Mouse (Mus musculus): ENCODE data around the gene Bcl3. TPM values are rescaled to one million over a fixed set of nuclear protein-coding genes. Genes with fewer than 3 reads are reported as not detected.

Gene Bcl3
- polyA plus RNA-seq, 1 experiment from 2014 or later: 0.67 TPM

- no peaks in the 10 kb centered on the region; the same call in 1 of the 2 replicates for H3K9me3 ChIP-seq (ENCODE audit: control insufficient read depth, low read length)
- peak overlapping the region; percentile 58 for H3K4me2 ChIP-seq
- peaks cover 13% of the 10 kb centered on the region for H3K4me1 ChIP-seq (ENCODE audit: control insufficient read depth, insufficient read depth, low read length)
- no peak overlapping the region; the same call in 1 of the 2 replicates for H3K27ac ChIP-seq (ENCODE audit: low read depth, low read length)
- peak overlapping the region; percentile 34 for H3K4me3 ChIP-seq (ENCODE audit: low read depth, low read length)
- WGBS: under 1% methylated on average over 28 of the region's 28 CpGs
- H3K27me3 ChIP-seq (ENCODE audit: control insufficient read depth, insufficient read depth, low read length): peaks cover 16% of the 10 kb centered on the region
- DNase-seq (ENCODE audit: low spot score, missing footprints) (peak; percentile 95), ATAC-seq (ENCODE audit: low FRiP score) (peak; percentile 68)
- H3K36me3 ChIP-seq (ENCODE audit: control insufficient read depth, insufficient read depth, low read length): no peaks in the 10 kb centered on the region
- H3K9ac ChIP-seq (ENCODE audit: low read length): peak overlapping the region; percentile 42
These were observed 6.3 kb downstream of the Bcl3 start for GRCm38 (mm10) chr7:19816224-19816771.

- H3K36me3 ChIP-seq (ENCODE audit: control insufficient read depth, insufficient read depth, low read length): no peaks in the 10 kb centered on the region
- H3K4me3 ChIP-seq (ENCODE audit: low read depth, low read length): peak overlapping the region; percentile 34
- peak overlapping the region; percentile 58 for H3K4me2 ChIP-seq
- H3K27ac ChIP-seq (ENCODE audit: low read depth, low read length): no peak overlapping the region; the same call in 1 of the 2 replicates
- H3K9ac ChIP-seq (ENCODE audit: low read length): peak overlapping the region; percentile 42; the same call in 1 of the 2 replicates
- WGBS: 25% methylated on average over 17 of the region's 17 CpGs
- H3K27me3 ChIP-seq (ENCODE audit: control insufficient read depth, insufficient read depth, low read length): peaks cover 21% of the 10 kb centered on the region
- H3K9me3 ChIP-seq (ENCODE audit: control insufficient read depth, low read length): no peaks in the 10 kb centered on the region; the same call in 1 of the 2 replicates
- DNase-seq (ENCODE audit: low spot score, missing footprints) (no peak), ATAC-seq (ENCODE audit: low FRiP score) (peak; percentile 12)
- peaks cover 17% of the 10 kb centered on the region for H3K4me1 ChIP-seq (ENCODE audit: control insufficient read depth, insufficient read depth, low read length)
These were observed 7.0 kb downstream of the Bcl3 start for GRCm38 (mm10) chr7:19815296-19816223.

- Histone ChIP-seq H3K4me2 (no peak overlapping the region), H3K36me3 (ENCODE audit: control insufficient read depth, insufficient read depth, low read length) (no peaks in the 10 kb centered on the region), H3K27me3 (ENCODE audit: control insufficient read depth, insufficient read depth, low read length) (peaks cover 39% of the 10 kb centered on the region), H3K4me1 (ENCODE audit: control insufficient read depth, insufficient read depth, low read length) (peaks cover 17% of the 10 kb centered on the region), H3K9ac (ENCODE audit: low read length) (no peak overlapping the region), H3K27ac (ENCODE audit: low read depth, low read length) (no peak overlapping the region), H3K4me3 (ENCODE audit: low read depth, low read length) (no peak overlapping the region), H3K9me3 (ENCODE audit: control insufficient read depth, low read length) (no peaks in the 10 kb centered on the region)
- ATAC-seq (ENCODE audit: low FRiP score): no peak
- DNase-seq (ENCODE audit: low spot score, missing footprints): no peak
- WGBS: 85% methylated on average over 6 of the region's 6 CpGs
These were observed 8.9 kb downstream of the Bcl3 start for GRCm38 (mm10) chr7:19813579-19814122.

GRCm38 (mm10) chr7:19813161-19813560, 9.4 kb downstream of the Bcl3 start:
- Histone ChIP-seq H3K4me2 (no peak overlapping the region), H3K4me1 (ENCODE audit: control insufficient read depth, insufficient read depth, low read length) (peaks cover 17% of the 10 kb centered on the region), H3K36me3 (ENCODE audit: control insufficient read depth, insufficient read depth, low read length) (no peaks in the 10 kb centered on the region), H3K4me3 (ENCODE audit: low read depth, low read length) (no peak overlapping the region), H3K9me3 (ENCODE audit: control insufficient read depth, low read length) (no peaks in the 10 kb centered on the region), H3K9ac (ENCODE audit: low read length) (no peak overlapping the region), H3K27me3 (ENCODE audit: control insufficient read depth, insufficient read depth, low read length) (peaks cover 42% of the 10 kb centered on the region), H3K27ac (ENCODE audit: low read depth, low read length) (no peak overlapping the region)
- no peak for DNase-seq (ENCODE audit: low spot score, missing footprints)
- WGBS: 90% methylated on average over 4 of the region's 4 CpGs
- no peak for ATAC-seq (ENCODE audit: low FRiP score)

- peak overlapping the region; percentile 20; the same call in 1 of the 2 replicates for H3K4me2 ChIP-seq
- no peak overlapping the region for H3K9ac ChIP-seq (ENCODE audit: low read length)
- peak; percentile 9; the same call in 1 of the 2 replicates for ATAC-seq (ENCODE audit: low FRiP score)
These were observed 11.5 kb downstream of the Bcl3 start for GRCm38 (mm10) chr7:19811114-19811513.

GRCm38 (mm10) chr7:19809369-19809768, 13.2 kb downstream of the Bcl3 start:
- H3K4me1 ChIP-seq (ENCODE audit: control insufficient read depth, insufficient read depth, low read length): peaks cover 4% of the 10 kb centered on the region
- WGBS: 4% methylated on average over 27 of the region's 27 CpGs
- peak; percentile 67 for ATAC-seq (ENCODE audit: low FRiP score)
- no peak overlapping the region for H3K9ac ChIP-seq (ENCODE audit: low read length)
- H3K4me2 ChIP-seq: peak overlapping the region; percentile 12
- H3K4me3 ChIP-seq (ENCODE audit: low read depth, low read length): no peak overlapping the region
- no peaks in the 10 kb centered on the region for H3K36me3 ChIP-seq (ENCODE audit: control insufficient read depth, insufficient read depth, low read length)
- DNase-seq (ENCODE audit: low spot score, missing footprints): no peak
- H3K27ac ChIP-seq (ENCODE audit: low read depth, low read length): no peak overlapping the region
- H3K9me3 ChIP-seq (ENCODE audit: control insufficient read depth, low read length): no peaks in the 10 kb centered on the region
- peaks cover 42% of the 10 kb centered on the region for H3K27me3 ChIP-seq (ENCODE audit: control insufficient read depth, insufficient read depth, low read length)

More at GRCm38 (mm10) chr7:19811114-19811513, 11.5 kb downstream of the Bcl3 start:
- H3K27ac ChIP-seq (ENCODE audit: low read depth, low read length): no peak overlapping the region
- whole genome bisulfite sequencing: 3% methylated on average over 22 of the region's 22 CpGs
- H3K4me1 ChIP-seq (ENCODE audit: control insufficient read depth, insufficient read depth, low read length): peaks cover 9% of the 10 kb centered on the region
- H3K27me3 ChIP-seq (ENCODE audit: control insufficient read depth, insufficient read depth, low read length): peaks cover 42% of the 10 kb centered on the region
- DNase-seq (ENCODE audit: low spot score, missing footprints): no peak
- H3K36me3 ChIP-seq (ENCODE audit: control insufficient read depth, insufficient read depth, low read length): no peaks in the 10 kb centered on the region
- no peak overlapping the region for H3K4me3 ChIP-seq (ENCODE audit: low read depth, low read length)
- H3K9me3 ChIP-seq (ENCODE audit: control insufficient read depth, low read length): no peaks in the 10 kb centered on the region

- H3K27me3 ChIP-seq (ENCODE audit: control insufficient read depth, insufficient read depth, low read length): peaks cover 32% of the 10 kb centered on the region
- no peak for ATAC-seq (ENCODE audit: low FRiP score)
- 84% methylated on average over 8 of the region's 8 CpGs for WGBS
- H3K27ac ChIP-seq (ENCODE audit: low read depth, low read length): no peak overlapping the region
- no peaks in the 10 kb centered on the region for H3K9me3 ChIP-seq (ENCODE audit: control insufficient read depth, low read length)
- no peak overlapping the region for H3K9ac ChIP-seq (ENCODE audit: low read length)
- DNase-seq (ENCODE audit: low spot score, missing footprints): no peak
- H3K4me1 ChIP-seq (ENCODE audit: control insufficient read depth, insufficient read depth, low read length): peaks cover 4% of the 10 kb centered on the region
- no peak overlapping the region for H3K4me2 ChIP-seq
- no peak overlapping the region for H3K4me3 ChIP-seq (ENCODE audit: low read depth, low read length)
- no peaks in the 10 kb centered on the region for H3K36me3 ChIP-seq (ENCODE audit: control insufficient read depth, insufficient read depth, low read length)
These were observed 16.1 kb downstream of the Bcl3 start for GRCm38 (mm10) chr7:19806356-19806969.

- WGBS: 25% methylated on average over 6 of the region's 7 CpGs
These were observed 19.6 kb downstream of the Bcl3 start for GRCm38 (mm10) chr7:19802995-19803394.

More at GRCm38 (mm10) chr7:19802995-19803394, 19.6 kb downstream of the Bcl3 start:
- Histone ChIP-seq H3K36me3 (ENCODE audit: control insufficient read depth, insufficient read depth, low read length) (no peaks in the 10 kb centered on the region), H3K4me1 (ENCODE audit: control insufficient read depth, insufficient read depth, low read length) (no peaks in the 10 kb centered on the region), H3K9me3 (ENCODE audit: control insufficient read depth, low read length) (no peaks in the 10 kb centered on the region), H3K4me2 (no peak overlapping the region), H3K9ac (ENCODE audit: low read length) (no peak overlapping the region), H3K27me3 (ENCODE audit: control insufficient read depth, insufficient read depth, low read length) (no peaks in the 10 kb centered on the region), H3K27ac (ENCODE audit: low read depth, low read length) (no peak overlapping the region), H3K4me3 (ENCODE audit: low read depth, low read length) (no peak overlapping the region)
- DNase-seq (ENCODE audit: low spot score, missing footprints): peak; percentile 96
- ATAC-seq (ENCODE audit: low FRiP score): peak; percentile 35; the same call in 1 of the 2 replicates
